Mouse (Mus musculus): ENCODE measurements around the gene Plekhm3.

- TF ChIP-seq CTCF (IDR thresholded peaks at IDR 0.05; ENCODE audit: control insufficient read depth, insufficient read depth, insufficient replicate concordance, low read depth, low read length) (no peak), POLR2A (IDR thresholded peaks at IDR 0.05; ENCODE audit: control insufficient read depth, low read depth, low read length) (no peak)
Observed at GRCm38 (mm10) chr1:64929673-64930072, 27.0 kb downstream of the Plekhm3 start.

Data from testis, adult 2 months (tissue).